Mouse (Mus musculus): Measurements from ENCODE around the gene Ttc23. TPM values are rescaled to one million over a fixed set of nuclear protein-coding genes. Genes with fewer than 3 reads are reported as not detected.

Gene Ttc23
- polyA plus RNA-seq, 1 experiment from 2014 or later: 5.4 TPM

DNA sequence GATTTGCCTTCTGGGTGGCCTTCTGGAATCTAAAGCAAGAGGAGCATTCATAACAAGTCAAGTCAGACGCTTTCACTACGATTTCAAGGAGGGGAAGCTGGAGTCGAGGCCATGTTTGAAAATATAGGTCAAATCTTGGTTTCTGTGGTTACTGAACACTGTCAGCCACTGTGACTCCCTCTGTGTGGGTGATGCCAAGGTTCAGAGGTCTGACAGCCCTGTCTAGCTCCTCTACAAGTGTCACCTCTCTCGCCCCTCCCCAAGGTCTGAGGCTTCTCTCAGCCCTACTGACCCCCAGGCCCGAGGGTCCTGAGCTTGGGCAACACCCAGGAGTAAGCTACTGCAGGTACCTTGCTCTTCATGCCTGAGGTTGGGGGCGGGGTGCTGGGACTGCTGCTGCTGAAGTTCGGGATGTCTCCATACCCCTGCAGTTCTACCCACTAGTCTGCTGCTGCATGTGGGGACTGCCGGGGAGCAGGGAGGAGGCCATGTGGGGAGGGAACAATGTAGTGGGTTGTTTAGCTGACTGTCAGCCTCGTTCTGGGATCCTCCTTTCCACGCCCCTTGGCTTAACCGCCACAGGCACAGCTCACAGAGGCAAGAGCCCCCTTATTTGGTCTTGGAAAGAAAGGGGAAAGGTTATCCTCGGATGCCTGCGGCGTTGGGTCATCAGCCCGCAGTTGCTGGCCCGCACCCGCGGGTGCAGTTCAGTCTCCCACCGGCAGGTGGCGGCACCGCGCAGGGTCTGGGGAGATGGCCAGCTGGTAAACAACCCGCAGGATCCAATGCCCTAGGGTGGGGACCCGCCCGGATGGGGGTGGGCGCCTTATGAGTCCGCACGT is 156.0 kb downstream of the Ttc23 start:
- Histone ChIP-seq H3K4me1 (ENCODE audit: control insufficient read depth, insufficient read depth, low read length) (peaks cover 3% of the 10 kb centered on the region; the same call in 1 of the 2 replicates), H3K27me3 (ENCODE audit: control insufficient read depth, insufficient read depth, low read depth, low read length) (no peaks in the 10 kb centered on the region), H3K4me3 (ENCODE audit: low read depth, low read length) (peak overlapping the region; percentile 37), H3K4me2 (ENCODE audit: low read length) (peak overlapping the region; percentile 66), H3K27ac (ENCODE audit: low read length) (no peak overlapping the region), H3K9ac (ENCODE audit: low read depth, low read length) (peak overlapping the region; percentile 59), H3K9me3 (replicated peaks; ENCODE audit: control insufficient read depth, low read length, poor library complexity, severe bottlenecking) (no peaks in the 10 kb centered on the region), H3K36me3 (ENCODE audit: control insufficient read depth, insufficient read depth, low read length) (no peaks in the 10 kb centered on the region)
- ATAC-seq: peak; percentile 73
- 14% methylated on average over 28 of the region's 28 CpGs for WGBS

DNA sequence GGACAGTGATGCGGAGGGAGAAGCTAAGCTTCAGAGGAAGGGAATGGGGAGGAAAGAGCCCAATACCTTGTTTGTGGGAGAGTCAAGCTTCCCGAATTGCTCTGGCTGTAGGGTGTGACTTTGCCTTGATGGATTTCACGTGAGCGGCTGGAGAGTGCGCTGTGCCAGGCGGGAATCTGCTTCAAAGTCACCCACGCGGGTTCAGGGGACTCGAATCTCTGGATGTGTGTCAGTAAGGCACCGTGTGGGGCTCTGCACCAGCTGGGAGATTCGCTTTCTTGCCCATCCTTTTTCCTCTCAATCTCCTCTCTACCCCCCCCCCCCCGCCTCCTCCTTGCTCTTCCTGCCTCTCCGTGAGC is 156.6 kb downstream of the Ttc23 start:
- Histone ChIP-seq H3K27ac (ENCODE audit: low read length) (no peak overlapping the region), H3K4me1 (ENCODE audit: control insufficient read depth, insufficient read depth, low read length) (peaks cover 3% of the 10 kb centered on the region; the same call in 1 of the 2 replicates), H3K9ac (ENCODE audit: low read depth, low read length) (peak overlapping the region; percentile 59), H3K9me3 (replicated peaks; ENCODE audit: control insufficient read depth, low read length, poor library complexity, severe bottlenecking) (no peaks in the 10 kb centered on the region), H3K27me3 (ENCODE audit: control insufficient read depth, insufficient read depth, low read depth, low read length) (no peaks in the 10 kb centered on the region), H3K4me2 (ENCODE audit: low read length) (peak overlapping the region; percentile 66), H3K36me3 (ENCODE audit: control insufficient read depth, insufficient read depth, low read length) (no peaks in the 10 kb centered on the region), H3K4me3 (ENCODE audit: low read depth, low read length) (peak overlapping the region; percentile 37)
- WGBS: 12% methylated on average over 12 of the region's 13 CpGs
- ATAC-seq: no peak; the same call in 1 of the 2 replicates

Small RNA genes lying within 50 kb of the gene (microRNA-seq; reads per million reads assigned to microRNA genes)
- gene Gm23844: not detected

Other genes with a start within 250 kb of the Ttc23 start
- gene Lrrc28, start 2.1 kb upstream of the Ttc23 start, polyA plus RNA-seq (2015; fragmentation: Nextera tagmentation; extraction: Ambion mirVana): 24.0 and 30.4 TPM in 2 replicates
- 4.6 and 5.1 TPM in 2 replicates for gene Synm, start 112.3 kb downstream of the Ttc23 start, polyA plus RNA-seq (2015; fragmentation: Nextera tagmentation; extraction: Ambion mirVana)

Measured in midbrain, embryonic 16.5 days (tissue).